Mouse (Mus musculus): ENCODE data around the gene Gm21985. TPM values are rescaled to one million over a fixed set of nuclear protein-coding genes. Genes with fewer than 3 reads are reported as not detected.

Gene Gm21985
- total and polyA plus RNA-seq, 3 experiments, result 0.51 TPM; not detected in 2

DNA sequence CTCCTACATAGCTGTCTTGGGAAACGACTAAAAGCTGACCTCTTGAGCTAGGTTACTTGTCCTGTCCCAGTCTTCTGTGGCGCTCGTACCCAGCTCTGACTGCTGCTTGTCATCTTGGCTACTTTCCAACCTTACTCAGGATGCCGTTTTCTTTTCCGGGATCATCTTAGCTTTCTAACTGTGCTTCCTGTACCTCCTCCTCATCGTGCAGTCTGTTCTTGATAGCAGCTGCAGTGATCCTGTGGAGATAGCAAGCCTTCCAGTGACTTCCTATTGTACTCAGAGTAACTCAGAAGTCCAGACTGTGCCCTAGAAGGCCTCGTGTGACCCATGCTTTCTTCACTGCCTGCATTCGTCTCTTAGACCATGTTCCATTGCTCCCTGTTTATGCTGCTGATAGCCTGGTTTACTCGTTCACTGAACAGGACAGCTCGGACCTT lies 43.1 kb downstream of the Gm21985 start:
- no peak overlapping the region for H3K9ac ChIP-seq (ENCODE audit: insufficient read depth, low read depth)
- H3K79me2 ChIP-seq (replicated peaks; ENCODE audit: control insufficient read depth, extremely low read depth, insufficient read depth, poor library complexity, severe bottlenecking), result no peaks in the 10 kb centered on the region
- no peaks in the 10 kb centered on the region for H3K9me3 ChIP-seq (replicated peaks; ENCODE audit: low read length)
- H3K27me3 ChIP-seq (replicated peaks), result no peaks in the 10 kb centered on the region
- no peaks in the 10 kb centered on the region for H3K4me1 ChIP-seq (ENCODE audit: control insufficient read depth in 1 of 2, insufficient read depth in 2 of 2)
- in situ Hi-C loops (cut with MboI; ENCODE audit: low pct_ligation_motif_present, low pct_unique_long_range_greater_than_20kb, low sequenced_read_pairs) (no loop called here), dilution Hi-C loops (cut with MboI; ENCODE audit: extremely low pct_ligation_motif_present, extremely low pct_unique_long_range_greater_than_20kb, low sequenced_read_pairs) (no loop called here)
- H3K27ac ChIP-seq (ENCODE audit: insufficient read depth, low read depth), result no peak overlapping the region
- no peak overlapping the region for H3K4me2 ChIP-seq (ENCODE audit: insufficient read depth, low read depth, poor library complexity, severe bottlenecking)
- no peak overlapping the region for H3K4me3 ChIP-seq (replicated peaks in 1 of 3; ENCODE audit: low read depth in 2 of 3, low read length in 2 of 3, poor library complexity in 1 of 3)
- TF ChIP-seq RCOR1 (conservative IDR thresholded peaks at IDR 0.05; ENCODE audit: low read depth, low read length), result no peak
- no peak for TF ChIP-seq MAZ (IDR thresholded peaks at IDR 0.05; ENCODE audit: low read depth, low read length)
- no peak for TF ChIP-seq MAFK (IDR thresholded peaks at IDR 0.05; ENCODE audit: insufficient replicate concordance, low read length)
- TF ChIP-seq USF1 (IDR thresholded peaks at IDR 0.05; ENCODE audit: low read depth, low read length), result no peak
- TF ChIP-seq JUND (conservative IDR thresholded peaks at IDR 0.05; ENCODE audit: low read depth, low read length), result no peak
- TF ChIP-seq SIN3A (IDR thresholded peaks at IDR 0.05; ENCODE audit: low read length), result no peak
- TF ChIP-seq CTCF (conservative IDR thresholded peaks at IDR 0.05 in 1 of 2, IDR thresholded peaks at IDR 0.05 in 1 of 2; ENCODE audit: low read depth in 2 of 2, low read length in 2 of 2), result no peak
- TF ChIP-seq POLR2A (IDR thresholded peaks at IDR 0.05; ENCODE audit: low read depth, low read length), result no peak
- no peak for TF ChIP-seq BHLHE40 (IDR thresholded peaks at IDR 0.05; ENCODE audit: low read depth, low read length)
- TF ChIP-seq ETS1 (conservative IDR thresholded peaks at IDR 0.05; ENCODE audit: low read depth, low read length), result no peak
- TF ChIP-seq HCFC1 (IDR thresholded peaks at IDR 0.05; ENCODE audit: low read depth, low read length), result no peak
- no peak for TF ChIP-seq NRF1 (IDR thresholded peaks at IDR 0.05; ENCODE audit: low read depth, low read length)
- no peak for TF ChIP-seq ZKSCAN1 (IDR thresholded peaks at IDR 0.05; ENCODE audit: borderline replicate concordance, low read depth, low read length)
- TF ChIP-seq USF2 (conservative IDR thresholded peaks at IDR 0.05; ENCODE audit: low read depth, low read length), result no peak
- TF ChIP-seq ZNF384 (IDR thresholded peaks at IDR 0.05; ENCODE audit: low read depth, low read length), result no peak
- DNase-seq (ENCODE audit: extremely low read depth), result no peak
- peaks cover 0 to 3% of the 10 kb centered on the region in 2 experiments for H3K36me3 ChIP-seq (replicated peaks in 1 of 2; ENCODE audit: control insufficient read depth in 1 of 2, insufficient read depth in 1 of 2, low read length in 1 of 2)

DNA sequence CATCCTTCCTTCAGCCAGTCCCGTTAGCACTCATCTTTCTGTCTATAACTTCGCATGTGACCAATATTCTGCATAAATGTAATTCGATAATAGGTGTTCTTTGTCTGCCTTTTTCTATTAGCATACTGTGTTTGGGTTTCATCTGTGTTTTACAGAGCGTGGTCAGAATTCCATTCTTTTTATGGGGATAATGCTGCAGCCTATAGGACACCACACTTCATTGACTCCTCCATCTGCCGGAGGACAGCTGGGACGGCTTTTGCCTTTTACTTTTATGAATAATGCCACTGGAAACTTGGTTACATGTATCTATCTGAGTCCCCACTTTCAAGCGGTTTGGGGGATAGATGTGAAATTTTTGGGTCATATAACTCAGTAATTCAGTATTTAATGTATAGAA lies 49.5 kb downstream of the Gm21985 start:
- Histone ChIP-seq H3K4me1 (ENCODE audit: control insufficient read depth in 1 of 2, insufficient read depth in 2 of 2) (no peaks in the 10 kb centered on the region), H3K9me3 (replicated peaks; ENCODE audit: low read length) (no peaks in the 10 kb centered on the region), H3K9ac (ENCODE audit: insufficient read depth, low read depth) (no peak overlapping the region), H3K4me3 (replicated peaks in 1 of 3; ENCODE audit: low read depth in 2 of 3, low read length in 2 of 3, poor library complexity in 1 of 3) (no peak overlapping the region), H3K4me2 (ENCODE audit: insufficient read depth, low read depth, poor library complexity, severe bottlenecking) (no peak overlapping the region), H3K79me2 (replicated peaks; ENCODE audit: control insufficient read depth, extremely low read depth, insufficient read depth, poor library complexity, severe bottlenecking) (no peaks in the 10 kb centered on the region), H3K36me3 (replicated peaks in 1 of 2; ENCODE audit: control insufficient read depth in 1 of 2, insufficient read depth in 1 of 2, low read length in 1 of 2) (peaks cover 0 to 7% of the 10 kb centered on the region in 2 experiments), H3K27me3 (replicated peaks) (no peaks in the 10 kb centered on the region), H3K27ac (ENCODE audit: insufficient read depth, low read depth) (no peak overlapping the region)
- TF ChIP-seq ZKSCAN1 (IDR thresholded peaks at IDR 0.05; ENCODE audit: borderline replicate concordance, low read depth, low read length) (no peak), ZMIZ1 (IDR thresholded peaks at IDR 0.05; ENCODE audit: low read depth, low read length) (no peak), SMC3 (IDR thresholded peaks at IDR 0.05; ENCODE audit: low read depth, low read length) (no peak), RAD21 (IDR thresholded peaks at IDR 0.05; ENCODE audit: low read depth, low read length) (no peak), ELF1 (IDR thresholded peaks at IDR 0.05; ENCODE audit: low read depth, low read length) (no peak), MXI1 (IDR thresholded peaks at IDR 0.05; ENCODE audit: low read depth, low read length) (no peak), ETS1 (conservative IDR thresholded peaks at IDR 0.05; ENCODE audit: low read depth, low read length) (no peak), MAFK (IDR thresholded peaks at IDR 0.05; ENCODE audit: insufficient replicate concordance, low read length) (no peak), CHD1 (IDR thresholded peaks at IDR 0.05; ENCODE audit: low read depth, low read length) (no peak), GABPA (IDR thresholded peaks at IDR 0.05; ENCODE audit: insufficient replicate concordance, low read depth, low read length) (no peak), TBP (conservative IDR thresholded peaks at IDR 0.05; ENCODE audit: low read depth, low read length) (no peak), PAX5 (IDR thresholded peaks at IDR 0.05; ENCODE audit: low read length) (no peak), JUND (conservative IDR thresholded peaks at IDR 0.05; ENCODE audit: low read depth, low read length) (no peak), E2F4 (IDR thresholded peaks at IDR 0.05; ENCODE audit: insufficient replicate concordance, low read depth, low read length) (no peak)
- DNase-seq (ENCODE audit: extremely low read depth), result no peak
- in situ Hi-C loops (cut with MboI; ENCODE audit: low pct_ligation_motif_present, low pct_unique_long_range_greater_than_20kb, low sequenced_read_pairs) (no loop called here), dilution Hi-C loops (cut with MboI; ENCODE audit: extremely low pct_ligation_motif_present, extremely low pct_unique_long_range_greater_than_20kb, low sequenced_read_pairs) (no loop called here)
